Mouse (Mus musculus) frontal cortex, adult (tissue): ENCODE measurements at regions not wholly inside any gene's neighbourhood (a gene's known extent, or its start where the extent isn't known, plus 50 kb on each side); places are given as distances from the start of the nearest gene placed in this dataset.

Source experiments
- ATAC-seq: cut with Nextera tagmentation; 2 replicates; pipeline ENCODE4 v1.9.2; 2017; ENCODE audit warnings: mild to moderate bottlenecking, moderate library complexity, mixed read lengths; ENCODE audit not compliant: low TSS enrichment

DNA sequence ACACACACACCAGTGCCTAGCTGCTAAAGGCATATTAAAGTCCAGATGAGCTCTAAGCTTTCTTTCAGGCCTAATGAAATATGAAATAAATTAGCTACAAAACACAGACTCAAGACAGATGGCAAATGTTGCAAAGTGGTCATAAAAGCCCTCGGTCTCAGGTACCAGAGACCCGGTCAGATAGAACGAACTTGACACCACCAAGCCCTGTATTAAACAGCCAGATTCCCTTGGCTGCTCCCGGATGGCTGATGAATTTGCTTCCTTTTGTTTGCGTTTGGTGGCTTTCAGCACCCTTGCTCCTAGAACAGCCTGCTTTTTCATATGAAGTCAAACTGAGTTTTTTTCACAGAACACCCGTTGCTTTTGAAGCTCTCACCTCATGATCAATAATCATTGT is 51.5 kb upstream of the Daam1 start:
- ATAC-seq: no peak
